Mouse (Mus musculus) adrenal gland, adult 10 weeks (tissue): ENCODE measurements around the gene Sult2a6. TPM values are rescaled to one million over a fixed set of nuclear protein-coding genes. Genes with fewer than 3 reads are reported as not detected.

ENCODE experiments used
- polyA plus RNA-seq: library from polyadenylated mRNA; stranded (reverse); fragments of 350-450 nt; fragmentation: Illumina TruSeq; extraction: RNeasy Lipid Tissue Mini Kit (QIAGEN cat#74804); gene quantifications from one replicate; pipeline ENCODE4 v1.2.3, GENCODE M21; 2014; ENCODE audit warnings: low read depth, low replicate concordance

The Sult2a6 gene
- polyA plus RNA-seq = not detected

GRCm38 (mm10) chr7:14254770-14255169 is at the start of gene Sult2a6:
Gene Sult2a6 (minus strand): TSS chr7:14254870.

Other genes with a start within 250 kb of the Sult2a6 start
- not detected for gene Sult2a3, start 131.8 kb downstream of the Sult2a6 start, polyA plus RNA-seq
- gene Obox8, start 78.7 kb upstream of the Sult2a6 start, polyA plus RNA-seq = not detected
- gene Sult2a8, start 191.9 kb upstream of the Sult2a6 start, polyA plus RNA-seq = 0.35 TPM
- gene Sult2a7, start 239.4 kb upstream of the Sult2a6 start, polyA plus RNA-seq = not detected